Mouse (Mus musculus) kidney, adult 2 months (tissue): Measurements from ENCODE around the gene Sdf2l1. TPM values are rescaled to one million over a fixed set of nuclear protein-coding genes. Genes with fewer than 3 reads are reported as not detected.

Experiments used
- DNase-seq: peaks from one replicate; pipeline ENCODE4 v3.0.0; 2021
- H3K27ac ChIP-seq: fragments of 200-500 bp; 2 replicates; pipeline ENCODE4 v1.5.1; 2012; ENCODE audit warnings: low read depth, low read length, control low read depth, inconsistent platforms; ENCODE audit not compliant: insufficient read depth
- H3K27me3 ChIP-seq: fragments of 200-500 bp; replicated peaks from 2 replicates; pipeline ENCODE4 v1.6.1; 2012; ENCODE audit warnings: mild to moderate bottlenecking, moderate library complexity, low read length, inconsistent platforms; ENCODE audit not compliant: control insufficient read depth, insufficient read depth
- H3K36me3 ChIP-seq: fragments of 200-500 bp; 2 replicates; pipeline ENCODE4 v1.6.1; 2012; ENCODE audit warnings: mild to moderate bottlenecking, moderate library complexity, low read length, inconsistent platforms; ENCODE audit not compliant: control insufficient read depth, insufficient read depth
- H3K4me1 ChIP-seq: fragments of 200-500 bp; 2 replicates; pipeline ENCODE4 v1.6.1; 2011; ENCODE audit warnings: low read length; ENCODE audit not compliant: control insufficient read depth, insufficient read depth
- H3K4me3 ChIP-seq: fragments of 200-500 bp; 2 replicates; pipeline ENCODE4 v1.5.1; 2011; ENCODE audit warnings: mild to moderate bottlenecking, low read depth, low read length, control low read depth; ENCODE audit not compliant: insufficient read depth
- CTCF ChIP-seq: fragments of 200-500 bp; conservative IDR thresholded peaks from 2 replicates; pipeline ENCODE4 v1.5.1; 2011; ENCODE audit warnings: low read depth, mild to moderate bottlenecking, control low read depth, low read length, moderate library complexity, mixed read lengths; ENCODE audit not compliant: insufficient read depth, insufficient read length
- POLR2A ChIP-seq: fragments of 200-500 bp; IDR thresholded peaks from one replicate; pipeline ENCODE4 v1.6.1; 2011; ENCODE audit warnings: low read depth, low read length, control low read depth
- WGBS: fragments of 180-500 bp; shearing (Covaris S2); methylation state at CpG from one replicate; pipeline ENCODE4 v1.1.7; 2018; 5-methylcytosine and 5-hydroxymethylcytosine counted together
- polyA plus RNA-seq: library from polyadenylated mRNA; depleted of rRNA; stranded (reverse); fragments of >200 nt; gene quantifications from 2 replicates; pipeline ENCODE4 v1.2.3, GENCODE M21; 2012

Gene Sdf2l1
- polyA plus RNA-seq, 1 experiment, result 25.2 TPM

DNA sequence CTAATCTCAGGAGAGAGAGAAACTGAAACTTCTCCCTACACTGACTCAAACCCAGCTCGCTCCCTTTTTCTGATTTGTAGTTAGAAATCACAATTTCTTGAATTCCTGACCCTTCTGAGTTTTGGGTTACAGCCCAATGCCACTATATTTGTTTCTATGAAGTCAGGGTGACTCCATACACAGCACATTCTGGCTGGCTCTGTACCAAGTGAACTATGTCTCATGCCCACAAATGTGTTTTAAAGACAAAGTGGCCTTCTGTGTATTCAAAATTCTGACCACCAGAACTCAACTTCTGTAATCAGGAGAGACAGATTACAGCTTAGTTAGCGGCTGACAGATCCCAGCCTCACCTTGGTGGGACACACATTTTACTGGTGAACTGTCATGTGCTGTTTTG lies 22.2 kb upstream of the Sdf2l1 start:
- 78% methylated on average over 2 of the region's 2 CpGs for WGBS
- no peaks in the 10 kb centered on the region; the same call in 1 of the 2 replicates for H3K36me3 ChIP-seq
- no peak overlapping the region for H3K27ac ChIP-seq

GRCm38 (mm10) chr16:17151874-17152273 lies 19.7 kb upstream of the Sdf2l1 start:
- DNase-seq, result no peak
- peaks cover 11% of the 10 kb centered on the region; the same call in 1 of the 2 replicates for H3K4me1 ChIP-seq
- 95% methylated on average over 4 of the region's 4 CpGs for WGBS
- no peaks in the 10 kb centered on the region for H3K27me3 ChIP-seq
- no peak overlapping the region for H3K27ac ChIP-seq
- TF ChIP-seq CTCF (no peak), POLR2A (no peak)
- H3K36me3 ChIP-seq, result no peaks in the 10 kb centered on the region; the same call in 1 of the 2 replicates
- H3K4me3 ChIP-seq, result no peak overlapping the region

More for the DNA sequence above, 22.2 kb upstream of the Sdf2l1 start:
- peak; percentile 17 for DNase-seq
- Histone ChIP-seq H3K4me3 (no peak overlapping the region), H3K4me1 (peaks cover 11% of the 10 kb centered on the region; the same call in 1 of the 2 replicates), H3K27me3 (no peaks in the 10 kb centered on the region)
- TF ChIP-seq CTCF, result no peak
- TF ChIP-seq POLR2A, result no peak

DNA sequence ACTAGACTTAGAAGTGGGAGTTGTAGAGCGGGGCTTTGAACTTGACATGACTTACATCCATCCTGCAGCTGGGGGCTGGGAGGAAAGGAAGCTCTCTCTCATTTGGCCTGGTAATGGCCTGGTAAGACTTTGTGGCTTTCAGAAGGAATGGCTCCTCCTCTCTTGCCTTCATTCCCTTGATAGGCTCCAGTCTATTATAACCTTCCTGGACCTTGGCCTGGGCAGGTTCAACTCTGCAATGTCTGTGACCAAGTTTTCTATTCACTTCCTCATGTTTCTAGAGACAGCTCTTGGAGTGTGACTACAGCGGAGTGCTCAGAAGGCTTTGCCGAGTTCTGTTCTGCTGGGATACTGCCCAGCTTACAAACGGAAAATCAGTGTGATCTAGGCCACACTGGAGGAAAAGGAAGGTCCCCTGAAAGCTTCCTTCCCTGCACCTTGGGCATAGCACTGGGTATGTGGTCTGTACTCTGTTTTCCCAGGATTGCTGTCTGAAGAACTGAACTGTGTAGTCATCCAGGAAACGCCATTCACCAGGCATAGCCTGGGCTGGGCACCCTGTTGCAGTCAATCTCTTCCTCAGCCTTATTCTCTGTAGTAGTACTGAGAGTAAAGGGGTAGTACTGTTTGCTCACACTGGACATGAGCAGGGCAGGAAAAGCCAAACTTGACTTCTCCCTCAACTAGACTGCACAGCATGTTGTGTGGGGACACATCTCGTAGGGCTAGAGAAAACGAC lies 18.5 kb upstream of the Sdf2l1 start:
- Histone ChIP-seq H3K4me1 (peaks cover 11% of the 10 kb centered on the region; the same call in 1 of the 2 replicates), H3K36me3 (no peaks in the 10 kb centered on the region; the same call in 1 of the 2 replicates), H3K4me3 (no peak overlapping the region), H3K27me3 (no peaks in the 10 kb centered on the region), H3K27ac (no peak overlapping the region)
- no peak for TF ChIP-seq POLR2A
- TF ChIP-seq CTCF, result no peak
- 53% methylated on average over 7 of the region's 7 CpGs for WGBS
- DNase-seq, result peak; percentile 75

- no peak for DNase-seq
- Histone ChIP-seq H3K27ac (no peak overlapping the region), H3K36me3 (no peaks in the 10 kb centered on the region), H3K4me1 (peaks cover 11% of the 10 kb centered on the region; the same call in 1 of the 2 replicates), H3K4me3 (no peak overlapping the region), H3K27me3 (no peaks in the 10 kb centered on the region)
- 52% methylated on average over 16 of the region's 16 CpGs for WGBS
- TF ChIP-seq POLR2A (no peak), CTCF (no peak)
These were observed 15.9 kb upstream of the Sdf2l1 start for GRCm38 (mm10) chr16:17148084-17148483.

- Histone ChIP-seq H3K27me3 (no peaks in the 10 kb centered on the region), H3K36me3 (no peaks in the 10 kb centered on the region), H3K4me3 (peak overlapping the region; percentile 63), H3K27ac (no peak overlapping the region), H3K4me1 (peaks cover 11% of the 10 kb centered on the region; the same call in 1 of the 2 replicates)
- WGBS, result 3% methylated on average over 41 of the region's 41 CpGs
- DNase-seq, result peak; percentile 22
- no peak for TF ChIP-seq CTCF
- TF ChIP-seq POLR2A, result no peak
These were observed 15.3 kb upstream of the Sdf2l1 start for GRCm38 (mm10) chr16:17147391-17147929.

DNA sequence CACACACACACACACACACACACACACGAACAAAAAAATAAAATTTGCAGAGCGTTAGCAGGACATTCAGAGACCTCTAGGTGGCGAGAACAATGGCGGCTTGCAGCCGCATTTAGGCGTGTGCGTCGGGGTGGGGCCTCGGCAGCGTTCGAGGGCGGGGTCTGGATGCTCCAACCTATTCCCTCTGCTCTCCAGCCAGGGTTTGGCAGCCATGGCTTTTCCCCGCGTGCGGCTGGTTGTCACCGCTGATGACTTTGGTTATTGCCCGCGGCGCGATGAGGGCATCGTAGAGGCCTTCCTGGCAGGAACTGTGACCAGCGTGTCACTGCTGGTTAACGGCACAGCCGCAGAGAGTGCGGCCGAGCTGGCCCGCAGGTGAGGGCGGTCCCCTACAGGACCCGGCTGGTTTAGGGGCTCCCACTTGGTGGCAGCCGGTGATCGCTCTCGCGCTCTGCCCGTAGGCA lies 14.6 kb upstream of the Sdf2l1 start, which contains the start of gene Ccdc116:
Gene Ccdc116, minus strand, starts transcription at position 458 of the 464 bp plus-strand sequence.
- H3K4me1 ChIP-seq, result peaks cover 11% of the 10 kb centered on the region; the same call in 1 of the 2 replicates
- WGBS, result under 1% methylated on average over 34 of the region's 34 CpGs

DNA sequence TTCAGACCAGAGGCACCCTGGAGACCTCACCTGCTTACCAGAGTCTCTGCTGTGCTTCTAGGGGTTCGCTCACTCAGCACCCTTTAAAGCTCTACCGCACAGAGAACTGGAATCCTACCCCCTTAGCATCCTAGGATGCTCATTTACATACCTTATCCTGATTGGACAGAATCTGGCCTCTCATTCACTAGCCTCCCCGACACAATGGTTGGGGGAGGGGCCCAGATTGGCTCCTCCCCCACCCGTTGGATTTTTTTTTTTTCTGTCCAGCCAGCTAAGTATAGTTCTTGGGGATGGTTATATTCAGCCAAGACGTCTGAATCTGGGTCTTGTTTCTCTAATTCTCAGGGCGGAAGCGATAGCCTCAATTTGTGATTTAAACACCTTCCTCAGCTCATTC lies 12.2 kb upstream of the Sdf2l1 start, which contains the start of gene Ydjc:
Gene Ydjc, plus strand, starts transcription at position 283 of the 400 bp plus-strand sequence.
- no peaks in the 10 kb centered on the region for H3K4me1 ChIP-seq
- 38% methylated on average over 7 of the region's 7 CpGs for WGBS
- no peaks in the 10 kb centered on the region for H3K36me3 ChIP-seq
- DNase-seq, result no peak
- TF ChIP-seq POLR2A, result no peak
- H3K27ac ChIP-seq, result no peak within 1 kb of the TSS
- no peaks in the 10 kb centered on the region for H3K27me3 ChIP-seq
- no peak within 1 kb of the TSS for H3K4me3 ChIP-seq

More for the DNA sequence above, 14.6 kb upstream of the Sdf2l1 start, which contains the start of gene Ccdc116:
- no peaks in the 10 kb centered on the region for H3K36me3 ChIP-seq
- H3K27ac ChIP-seq, result no peak within 1 kb of the TSS
- TF ChIP-seq POLR2A (no peak), CTCF (peak; percentile 46)
- no peaks in the 10 kb centered on the region for H3K27me3 ChIP-seq
- peak within 1 kb of the TSS; percentile 63 for H3K4me3 ChIP-seq
- DNase-seq, result peak; percentile 82
